Mouse (Mus musculus) adrenal gland, adult (tissue): ENCODE measurements at regions not wholly inside any gene's neighbourhood (a gene's known extent, or its start where the extent isn't known, plus 50 kb on each side); places are given as distances from the start of the nearest gene placed in this dataset.

Experiments
- DNase-seq, 2 experiments: peaks; one replicate each; pipeline ENCODE4 v3.0.0; 2022 to 2023; ENCODE audit warnings: low spot score in 1 of 2; ENCODE audit not compliant: inconsistent age in 2 of 2

- DNase-seq: peak; percentile 32 to 80
Observed at GRCm38 (mm10) chr12:22951956-22952355, 828.1 kb downstream of the Gm10330 start.

- peak; percentile 48 to 71 for DNase-seq
Observed at GRCm38 (mm10) chr12:22906156-22906555, 873.9 kb downstream of the Gm10330 start.
